Mouse (Mus musculus) myocyte (in vitro differentiated cells): ENCODE data around the gene Pla2g2d.

Source experiments
- CEBPB ChIP-seq: IDR thresholded peaks from 2 replicates; pipeline ENCODE4 v1.6.1; 2011; ENCODE audit warnings: mild to moderate bottlenecking, moderate library complexity; ENCODE audit not compliant: poor library complexity, insufficient read depth, severe bottlenecking
- E2F4 ChIP-seq: IDR thresholded peaks from one replicate; pipeline ENCODE4 v1.6.1; 2011; ENCODE audit warnings: mild to moderate bottlenecking, control low read depth, moderate library complexity; ENCODE audit not compliant: insufficient read depth
- MAX ChIP-seq: IDR thresholded peaks from one replicate; pipeline ENCODE4 v1.6.1; 2011; ENCODE audit warnings: low read depth, mild to moderate bottlenecking, control low read depth
- MYOG ChIP-seq, 3 experiments: IDR thresholded peaks; one replicate each; pipeline ENCODE4 v1.6.1; 2011; ENCODE audit warnings: control low read depth in 2 of 3, low read depth in 2 of 3, mild to moderate bottlenecking in 2 of 3; ENCODE audit not compliant: insufficient read length in 2 of 3, control insufficient read depth in 1 of 3, insufficient read depth in 1 of 3
- POLR2A ChIP-seq: IDR thresholded peaks from one replicate; pipeline ENCODE4 v1.6.1; 2011; ENCODE audit warnings: low read depth, mild to moderate bottlenecking, control low read depth, moderate library complexity; ENCODE audit not compliant: insufficient read length
- USF1 ChIP-seq: IDR thresholded peaks from one replicate; pipeline ENCODE4 v1.6.1; 2011; ENCODE audit warnings: low read depth, mild to moderate bottlenecking, control low read depth, moderate library complexity

DNA sequence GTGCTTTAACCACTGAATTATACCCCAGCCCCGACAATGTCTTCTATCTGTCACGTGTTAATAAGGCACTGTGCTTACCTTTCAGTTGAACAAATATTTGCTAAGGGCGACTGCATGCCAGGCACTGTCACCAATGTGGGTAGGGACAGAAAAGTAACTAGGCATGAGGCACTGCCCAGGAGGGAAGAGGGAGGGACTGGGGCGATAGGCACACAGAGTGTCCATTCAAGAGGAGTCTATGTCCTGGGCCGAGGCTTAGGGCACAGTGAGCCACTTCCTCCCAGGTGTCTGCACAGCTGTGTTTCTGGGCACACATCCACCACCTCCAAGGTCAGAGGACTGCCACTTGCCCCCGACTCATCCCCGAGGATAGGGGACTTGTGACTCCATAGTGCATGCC, 38.5 kb upstream of the Pla2g2d start, which contains the start of gene Ubxn10:
- TF ChIP-seq MAX (no peak), POLR2A (no peak), E2F4 (no peak), MYOG (IDR thresholded peaks at IDR 0.05; ENCODE audit: control insufficient read depth in 1 of 3, insufficient read depth in 1 of 3, insufficient read length in 2 of 3, low read depth in 2 of 3) (no peak), USF1 (no peak), CEBPB (no peak)
